Mouse (Mus musculus) embryonic facial prominence, embryonic 12.5 days (tissue): Measurements from ENCODE around the gene Rbm45. TPM values are rescaled to one million over a fixed set of nuclear protein-coding genes. Genes with fewer than 3 reads are reported as not detected.

Experiments
- ATAC-seq: fragments of 200-750 bp; cut with Nextera tagmentation; 2 replicates; pipeline ENCODE4 v1.8.0; 2017; ENCODE audit not compliant: insufficient number of reproducible peaks, insufficient read depth, low FRiP score, low TSS enrichment
- H3K27ac ChIP-seq: fragments of 300-500 bp; sonication (generic); 2 replicates; pipeline ENCODE4 v1.5.1; 2016; ENCODE audit warnings: mild to moderate bottlenecking
- H3K27me3 ChIP-seq: fragments of 300-500 bp; sonication (generic); 2 replicates; pipeline ENCODE4 v1.6.1; 2016; ENCODE audit warnings: mild to moderate bottlenecking, moderate library complexity
- H3K36me3 ChIP-seq: fragments of 300-500 bp; sonication (generic); 2 replicates; pipeline ENCODE4 v1.6.1; 2016; ENCODE audit warnings: mild to moderate bottlenecking
- H3K4me1 ChIP-seq: fragments of 300-500 bp; sonication (generic); 2 replicates; pipeline ENCODE4 v1.6.1; 2016
- H3K4me2 ChIP-seq: fragments of 300-500 bp; sonication (generic); replicated peaks from 2 replicates; pipeline ENCODE4 v1.6.1; 2016; ENCODE audit warnings: mild to moderate bottlenecking, moderate library complexity
- H3K4me3 ChIP-seq: fragments of 300-500 bp; sonication (generic); 2 replicates; pipeline ENCODE4 v1.5.1; 2016; ENCODE audit warnings: mild to moderate bottlenecking
- H3K9ac ChIP-seq: fragments of 300-500 bp; sonication (generic); 2 replicates; pipeline ENCODE4 v1.6.1; 2016; ENCODE audit warnings: mild to moderate bottlenecking, moderate library complexity
- H3K9me3 ChIP-seq: fragments of 300-500 bp; sonication (generic); 2 replicates; pipeline ENCODE4 v1.6.1; 2016; ENCODE audit warnings: mild to moderate bottlenecking, moderate library complexity
- WGBS: fragments of 180-500 bp; shearing (Covaris S2); methylation state at CpG from one replicate; pipeline ENCODE4 v1.1.7; 2016; 5-methylcytosine and 5-hydroxymethylcytosine counted together
- polyA plus RNA-seq: library from polyadenylated mRNA; unstranded; fragments of >200 nt; fragmentation: Nextera tagmentation; extraction: Ambion mirVana; gene quantifications from 2 replicates; pipeline ENCODE4 v1.2.1, GENCODE M21; 2016

Rbm45 gene
- 17.2 and 17.6 TPM in 2 replicates for polyA plus RNA-seq

DNA sequence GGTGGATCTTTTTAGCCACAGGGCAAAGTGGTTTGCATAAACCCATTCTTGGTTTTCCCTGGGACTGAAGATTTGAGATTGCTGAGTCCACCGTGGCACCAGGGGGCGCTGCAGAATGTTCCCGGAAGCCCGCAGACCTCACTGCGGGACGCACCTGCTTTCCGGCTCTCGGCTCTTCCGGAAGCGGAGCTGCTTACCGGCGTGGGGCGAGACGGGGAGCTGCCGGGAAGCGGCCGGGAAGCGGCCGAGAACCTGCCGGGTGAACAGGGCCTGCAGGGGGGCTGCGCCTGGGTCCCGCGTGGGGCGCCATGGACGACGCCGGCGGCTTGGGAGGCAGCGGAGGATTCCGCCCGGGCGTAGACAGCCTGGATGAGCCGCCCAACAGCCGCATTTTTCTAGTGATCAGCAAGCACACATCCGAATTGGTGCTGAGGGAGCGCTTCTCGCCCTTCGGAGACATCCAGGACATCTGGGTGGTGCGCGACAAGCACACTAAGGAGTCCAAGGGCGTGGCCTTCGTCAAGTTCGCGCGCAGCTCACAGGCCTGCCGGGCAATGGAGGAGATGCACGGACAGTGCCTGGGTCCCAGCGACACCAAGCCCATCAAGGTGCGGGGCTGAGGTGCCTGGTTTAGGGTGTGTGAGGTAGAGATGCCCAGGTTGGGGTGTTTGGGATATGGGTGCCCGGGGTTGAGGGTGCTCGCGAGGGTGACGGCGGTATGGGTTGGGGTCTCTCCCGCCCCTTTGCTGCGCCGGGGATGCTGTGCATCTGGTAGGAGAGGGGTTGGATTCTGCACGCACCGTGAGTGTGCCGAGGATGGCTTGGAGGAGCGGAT is at the start of gene Rbm45:
Rbm45 (plus strand) TSS at position 164 of the 835 bp plus-strand sequence.
- H3K4me1 ChIP-seq, result peaks cover 5% of the 10 kb centered on the region; the same call in 1 of the 2 replicates
- peak within 1 kb of the TSS; percentile 67; the same call in 1 of the 2 replicates for H3K27ac ChIP-seq
- H3K9ac ChIP-seq, result peak within 1 kb of the TSS; percentile 81
- under 1% methylated on average over 61 of the region's 61 CpGs for WGBS
- H3K4me2 ChIP-seq, result peak within 1 kb of the TSS; percentile 70
- ATAC-seq, result peak; percentile 88
- H3K9me3 ChIP-seq, result no peaks in the 10 kb centered on the region
- peak within 1 kb of the TSS; percentile 98 for H3K4me3 ChIP-seq
- peaks cover 24% of the 10 kb centered on the region for H3K36me3 ChIP-seq
- no peaks in the 10 kb centered on the region for H3K27me3 ChIP-seq

DNA sequence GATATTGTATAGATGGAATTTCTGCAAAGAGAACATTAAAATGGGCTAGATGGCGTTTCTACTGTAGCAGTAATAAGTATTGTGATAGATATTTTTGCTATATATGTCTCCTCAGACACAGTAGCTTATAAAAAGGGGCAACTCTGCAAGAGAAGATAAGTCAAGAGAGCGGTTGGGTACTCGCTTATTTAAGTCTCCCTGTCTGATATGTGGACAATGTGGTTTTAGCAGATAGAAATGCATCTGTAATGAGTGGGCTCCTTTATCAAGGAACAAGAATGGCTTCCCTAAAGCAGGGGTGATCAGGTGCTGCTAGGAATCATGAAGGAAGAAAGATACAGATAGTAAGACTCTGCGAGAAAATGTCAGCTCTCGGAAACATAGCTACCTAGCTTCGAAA is 49.4 kb upstream of the Rbm45 start:
- Histone ChIP-seq H3K9me3 (no peaks in the 10 kb centered on the region), H3K36me3 (no peaks in the 10 kb centered on the region), H3K4me1 (no peaks in the 10 kb centered on the region), H3K4me2 (no peak overlapping the region), H3K4me3 (no peak overlapping the region), H3K27ac (no peak overlapping the region), H3K9ac (no peak overlapping the region), H3K27me3 (no peaks in the 10 kb centered on the region)
- no peak for ATAC-seq
- WGBS, result 88% methylated on average over 6 of the region's 6 CpGs

DNA sequence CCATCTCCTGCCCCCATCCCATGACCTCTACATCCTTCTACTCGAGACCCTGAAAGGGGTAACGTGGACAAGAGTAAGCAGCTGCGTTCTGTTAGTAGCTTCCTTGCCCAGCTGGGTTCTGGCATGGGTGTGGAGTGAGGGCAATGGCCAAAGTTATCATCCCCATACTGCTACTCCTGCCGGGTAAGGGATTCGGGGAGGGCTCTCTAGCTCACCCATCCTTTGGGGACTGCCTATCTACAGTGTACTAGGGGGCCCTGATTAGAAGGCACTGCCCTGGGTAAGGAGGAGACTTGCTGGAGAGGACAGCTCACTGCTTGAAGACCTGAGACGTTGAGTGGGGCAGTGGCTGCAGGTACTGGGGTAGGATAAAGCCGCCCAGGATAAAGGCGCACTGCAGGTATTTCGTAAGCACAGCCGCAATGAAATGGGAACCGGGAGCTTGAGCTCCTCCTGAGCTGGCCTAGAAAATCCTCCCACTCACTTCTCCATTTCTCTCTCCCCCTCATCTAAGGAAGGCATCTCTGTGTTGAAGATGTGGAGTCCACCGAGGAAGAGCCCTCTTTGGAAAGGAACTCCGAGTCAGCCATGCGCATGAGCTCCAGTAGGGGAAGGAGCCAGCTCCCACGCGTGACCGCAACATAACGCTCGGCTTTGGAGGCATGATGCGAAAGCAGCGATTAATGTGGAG is 46.5 kb upstream of the Rbm45 start:
- Histone ChIP-seq H3K4me3 (no peak overlapping the region), H3K4me2 (no peak overlapping the region), H3K4me1 (no peaks in the 10 kb centered on the region), H3K9ac (no peak overlapping the region), H3K9me3 (no peaks in the 10 kb centered on the region), H3K27ac (no peak overlapping the region), H3K36me3 (no peaks in the 10 kb centered on the region), H3K27me3 (no peaks in the 10 kb centered on the region)
- WGBS, result 83% methylated on average over 21 of the region's 21 CpGs
- ATAC-seq, result no peak

DNA sequence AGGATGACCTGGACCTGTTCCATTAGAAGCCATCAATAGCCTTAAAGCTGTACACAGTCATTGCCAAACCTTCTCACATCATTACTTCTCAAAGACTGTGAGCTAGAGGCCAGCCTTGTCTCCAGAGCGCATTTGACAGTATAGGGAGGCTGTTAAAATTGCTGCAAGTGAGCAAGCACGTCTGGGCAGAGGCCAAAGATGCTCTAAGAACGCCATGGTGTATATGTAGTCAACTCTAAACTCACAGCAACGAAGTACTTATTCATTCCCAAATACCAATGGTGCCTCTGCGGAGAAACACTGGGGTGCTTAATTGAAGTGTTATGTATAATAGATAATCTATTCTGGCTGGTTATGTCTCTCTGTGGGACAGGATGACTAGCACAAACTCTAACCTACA is 45.3 kb upstream of the Rbm45 start:
- no peak for ATAC-seq
- Histone ChIP-seq H3K36me3 (no peaks in the 10 kb centered on the region), H3K27ac (no peak overlapping the region), H3K9ac (no peak overlapping the region), H3K27me3 (no peaks in the 10 kb centered on the region), H3K9me3 (no peaks in the 10 kb centered on the region), H3K4me3 (no peak overlapping the region), H3K4me2 (no peak overlapping the region), H3K4me1 (no peaks in the 10 kb centered on the region)
- 83% methylated on average over 5 of the region's 5 CpGs for WGBS

DNA sequence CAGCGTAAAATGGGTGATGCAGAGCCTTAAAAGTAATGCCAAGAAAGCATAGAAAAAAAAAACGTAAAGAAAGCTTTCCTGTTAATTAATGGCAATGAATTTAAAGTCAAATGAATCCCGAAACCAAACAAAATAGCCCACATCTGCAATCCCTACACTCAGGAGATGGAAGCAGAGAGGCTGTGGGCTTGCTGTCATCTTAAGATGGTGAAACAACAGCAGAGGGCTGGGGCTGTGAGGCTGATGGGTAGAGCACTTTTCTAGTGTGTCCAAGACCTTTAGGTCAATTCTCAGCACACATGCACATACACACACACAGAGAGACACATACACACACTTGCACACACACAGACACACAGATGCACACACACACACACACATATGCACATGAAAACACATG is 43.6 kb upstream of the Rbm45 start:
- H3K9ac ChIP-seq, result no peak overlapping the region
- no peaks in the 10 kb centered on the region for H3K36me3 ChIP-seq
- H3K9me3 ChIP-seq, result no peaks in the 10 kb centered on the region
- WGBS, result 80% methylated on average over 3 of the region's 3 CpGs
- H3K4me1 ChIP-seq, result no peaks in the 10 kb centered on the region
- no peak overlapping the region for H3K4me3 ChIP-seq
- ATAC-seq, result no peak
- 0 out of 2 replicates have a peak, but pooled peaks cover 3% of the 10 kb centered on the region for H3K27me3 ChIP-seq
- H3K4me2 ChIP-seq, result no peak overlapping the region
- H3K27ac ChIP-seq, result no peak overlapping the region

DNA sequence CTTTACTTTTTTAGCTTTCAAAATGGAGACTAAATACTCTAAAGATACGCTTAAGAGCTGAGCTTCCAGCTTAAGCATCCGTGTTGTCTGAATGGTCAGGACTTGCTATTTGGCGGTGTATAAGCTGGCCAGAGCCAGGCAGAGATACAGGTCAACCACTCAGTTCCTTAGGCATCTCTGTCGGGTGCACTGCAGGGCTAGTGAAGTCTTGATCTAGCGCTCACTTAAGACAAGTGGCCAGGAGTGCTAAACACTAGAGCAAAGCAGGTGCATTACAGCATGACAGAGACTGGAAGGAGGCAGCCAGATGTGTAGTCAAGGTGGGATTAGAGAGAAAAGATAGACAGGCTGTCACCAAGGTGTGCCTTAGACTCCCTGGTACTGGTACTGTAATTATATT is 39.7 kb upstream of the Rbm45 start:
- Histone ChIP-seq H3K27ac (no peak overlapping the region), H3K4me3 (no peak overlapping the region), H3K9me3 (no peaks in the 10 kb centered on the region), H3K36me3 (no peaks in the 10 kb centered on the region), H3K4me1 (no peaks in the 10 kb centered on the region), H3K9ac (no peak overlapping the region), H3K4me2 (no peak overlapping the region), H3K27me3 (0 out of 2 replicates have a peak, but pooled peaks cover 3% of the 10 kb centered on the region)
- ATAC-seq, result no peak
- 87% methylated on average over 5 of the region's 5 CpGs for WGBS

DNA sequence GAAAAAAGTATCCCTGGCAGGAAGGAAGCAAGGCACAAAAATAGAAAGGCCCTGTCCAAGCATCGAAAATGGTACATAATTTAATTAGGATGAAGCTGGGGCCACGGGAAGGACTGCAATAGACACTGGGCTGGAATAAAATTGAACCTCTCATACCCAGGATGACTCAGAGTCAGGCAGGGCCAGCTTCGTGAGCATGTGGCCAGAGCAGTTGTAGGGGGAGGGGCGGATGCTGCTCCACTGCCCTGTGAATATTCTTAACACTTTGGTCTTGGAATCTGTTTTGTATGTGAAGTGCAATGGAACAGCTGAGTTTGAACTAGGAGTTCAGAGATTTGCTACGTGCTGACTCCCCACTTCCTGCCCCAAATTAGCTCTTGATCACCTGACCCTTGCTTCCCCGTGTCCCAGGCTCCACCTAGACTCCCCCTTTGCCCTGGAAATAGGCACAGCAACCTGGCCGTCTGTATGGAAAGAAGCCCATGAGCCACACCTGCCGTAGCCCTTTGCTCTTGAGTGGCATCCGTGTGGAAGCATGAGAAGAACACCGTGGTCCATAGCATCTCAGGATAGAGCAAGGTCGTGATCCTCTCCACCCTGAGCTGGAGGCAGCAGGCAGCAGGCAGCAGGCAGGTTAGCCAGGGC is 37.5 kb upstream of the Rbm45 start:
- H3K4me3 ChIP-seq, result no peak overlapping the region
- no peaks in the 10 kb centered on the region for H3K36me3 ChIP-seq
- no peak overlapping the region for H3K27ac ChIP-seq
- WGBS, result 61% methylated on average over 11 of the region's 11 CpGs
- no peaks in the 10 kb centered on the region for H3K9me3 ChIP-seq
- H3K27me3 ChIP-seq, result 0 out of 2 replicates have a peak, but pooled peaks cover 3% of the 10 kb centered on the region
- H3K4me2 ChIP-seq, result no peak overlapping the region
- no peaks in the 10 kb centered on the region for H3K4me1 ChIP-seq
- no peak overlapping the region for H3K9ac ChIP-seq
- no peak for ATAC-seq

DNA sequence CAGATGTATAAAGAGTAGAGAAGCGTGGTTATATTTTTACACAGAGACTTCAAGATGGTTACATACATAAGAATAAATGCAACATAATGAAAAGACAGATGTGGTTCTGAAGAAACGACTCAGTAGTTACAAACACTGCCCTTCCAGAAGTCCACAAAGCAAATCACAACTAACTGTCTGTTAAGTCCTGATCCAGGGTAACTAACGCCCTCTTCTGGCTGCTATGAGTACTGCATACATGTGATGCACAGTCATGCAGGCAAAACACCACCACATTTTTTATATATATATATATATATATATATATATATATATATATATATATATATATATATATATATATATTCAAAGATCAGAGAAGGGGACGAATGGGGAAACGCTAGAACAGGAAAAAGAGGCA is 35.2 kb upstream of the Rbm45 start:
- no peak overlapping the region for H3K4me3 ChIP-seq
- no peaks in the 10 kb centered on the region for H3K9me3 ChIP-seq
- H3K27me3 ChIP-seq, result peaks cover 23% of the 10 kb centered on the region
- H3K9ac ChIP-seq, result no peak overlapping the region
- H3K36me3 ChIP-seq, result no peaks in the 10 kb centered on the region
- no peak overlapping the region for H3K4me2 ChIP-seq
- no peak for ATAC-seq
- peaks cover 7% of the 10 kb centered on the region; the same call in 1 of the 2 replicates for H3K4me1 ChIP-seq
- 79% methylated on average over 5 of the region's 5 CpGs for WGBS
- H3K27ac ChIP-seq, result no peak overlapping the region

DNA sequence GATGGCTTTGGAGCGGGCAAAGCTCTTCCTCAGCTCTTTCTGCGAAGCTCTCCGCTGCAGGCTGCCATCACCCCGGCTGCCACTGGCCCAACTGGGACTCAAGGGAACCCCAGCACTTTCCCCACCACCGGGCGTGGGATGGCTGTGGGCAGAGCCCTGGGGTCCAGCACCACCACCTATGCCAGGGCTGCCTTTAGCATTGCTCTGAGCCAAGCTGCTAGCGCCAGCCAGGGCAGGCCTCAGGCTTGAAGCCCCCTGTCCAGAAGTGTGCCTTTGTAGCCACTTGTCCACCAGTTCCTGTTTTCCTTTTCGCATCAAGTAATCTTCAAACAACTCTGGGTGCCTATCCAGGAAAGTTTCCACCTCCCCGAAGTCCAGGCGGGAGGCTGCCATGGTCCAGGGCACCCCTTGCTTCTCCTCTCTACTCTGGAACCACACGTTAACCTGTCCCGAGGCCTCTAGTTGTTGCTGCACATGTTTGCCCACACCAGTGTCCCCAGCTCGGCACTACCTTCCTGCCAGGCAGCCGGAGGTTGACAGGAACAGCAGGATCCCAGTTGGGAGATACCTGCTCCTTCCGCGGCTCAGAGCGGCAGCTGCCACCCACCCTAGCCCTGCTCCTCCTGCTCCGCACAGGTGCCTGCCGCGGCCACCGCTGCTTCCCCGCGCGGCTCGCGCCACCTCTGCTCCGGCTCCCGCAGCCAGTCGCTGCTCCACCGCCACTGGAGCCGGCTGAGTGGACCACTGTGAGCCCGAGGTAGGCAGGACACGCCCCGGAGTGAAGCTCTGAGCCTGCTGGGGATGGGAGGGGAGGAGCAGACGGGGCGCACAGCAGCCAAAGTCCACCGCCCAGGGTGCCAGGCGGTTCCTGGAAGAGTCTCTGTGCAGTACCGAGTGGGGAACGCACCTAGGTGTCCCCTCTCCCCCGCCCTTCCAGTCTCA is 31.3 kb upstream of the Rbm45 start, which contains the start of gene Pde11a:
Pde11a (minus strand) TSS at position 560 of the 942 bp plus-strand sequence.
- Histone ChIP-seq H3K9ac (peak within 1 kb of the TSS; percentile 4; the same call in 1 of the 2 replicates), H3K36me3 (no peaks in the 10 kb centered on the region), H3K27me3 (peaks cover 24% of the 10 kb centered on the region), H3K27ac (no peak within 1 kb of the TSS), H3K4me1 (peaks cover 7% of the 10 kb centered on the region; the same call in 1 of the 2 replicates), H3K4me2 (peak within 1 kb of the TSS; percentile 75), H3K9me3 (no peaks in the 10 kb centered on the region), H3K4me3 (peak within 1 kb of the TSS; percentile 44)
- peak; percentile 80 for ATAC-seq
- 16% methylated on average over 38 of the region's 41 CpGs for WGBS

DNA sequence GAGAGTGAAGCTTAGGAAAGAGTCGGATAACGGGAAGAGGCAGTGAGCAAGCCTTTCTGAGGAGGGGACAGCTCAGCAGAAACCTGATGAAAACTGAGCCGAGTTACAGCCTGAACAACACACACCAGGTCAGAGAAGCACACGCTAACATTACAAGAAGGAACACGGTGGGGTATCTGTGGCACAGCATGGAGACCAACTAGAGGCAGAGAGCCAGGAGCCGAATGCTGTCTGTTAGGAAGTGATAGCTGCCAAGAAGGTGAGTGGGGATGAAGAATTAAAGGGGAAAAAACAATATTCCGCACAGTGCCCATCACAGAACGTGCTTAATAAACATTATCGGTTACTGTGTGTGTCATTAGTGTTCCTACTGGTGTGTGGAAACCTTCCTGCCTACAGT is 27.6 kb upstream of the Rbm45 start:
- no peaks in the 10 kb centered on the region for H3K9me3 ChIP-seq
- peaks cover 7% of the 10 kb centered on the region; the same call in 1 of the 2 replicates for H3K4me1 ChIP-seq
- no peak for ATAC-seq
- no peak overlapping the region for H3K9ac ChIP-seq
- H3K4me3 ChIP-seq, result no peak overlapping the region
- no peak overlapping the region for H3K4me2 ChIP-seq
- peaks cover 24% of the 10 kb centered on the region for H3K27me3 ChIP-seq
- no peak overlapping the region for H3K27ac ChIP-seq
- H3K36me3 ChIP-seq, result no peaks in the 10 kb centered on the region
- 84% methylated on average over 9 of the region's 9 CpGs for WGBS

DNA sequence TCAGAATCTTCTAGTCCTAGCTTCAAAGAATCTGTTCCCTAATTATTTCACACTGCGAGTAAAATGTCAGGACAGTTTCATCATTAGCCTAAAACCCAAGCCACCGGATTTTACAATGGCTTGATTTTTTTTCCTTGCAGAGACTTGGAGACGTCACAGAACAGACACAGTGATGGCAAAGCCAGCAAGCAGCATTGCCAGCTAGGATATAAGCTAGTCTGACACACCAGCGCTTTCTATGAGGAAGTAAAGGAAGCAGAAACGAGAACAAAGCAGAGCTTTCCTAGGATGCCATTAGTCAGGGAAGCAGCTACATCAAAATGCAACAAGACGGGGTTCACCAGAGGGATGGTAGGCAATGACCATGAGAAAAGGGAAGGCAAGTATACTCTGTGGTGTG is 21.9 kb upstream of the Rbm45 start:
- Histone ChIP-seq H3K9me3 (no peaks in the 10 kb centered on the region), H3K27ac (no peak overlapping the region), H3K27me3 (no peaks in the 10 kb centered on the region), H3K4me3 (no peak overlapping the region), H3K4me2 (no peak overlapping the region), H3K4me1 (no peaks in the 10 kb centered on the region), H3K36me3 (no peaks in the 10 kb centered on the region), H3K9ac (no peak overlapping the region)
- 75% methylated on average over 6 of the region's 6 CpGs for WGBS
- ATAC-seq, result no peak
